Mouse (Mus musculus) heart, embryonic 12.5 days (tissue): ENCODE data around the gene Rpa1. TPM values are rescaled to one million over a fixed set of nuclear protein-coding genes. Genes with fewer than 3 reads are reported as not detected.

ENCODE experiments used
- ATAC-seq: fragments of 200-750 bp; cut with Nextera tagmentation; 2 replicates; pipeline ENCODE4 v1.8.0; 2017; ENCODE audit warnings: moderate TSS enrichment, moderate library complexity; ENCODE audit not compliant: insufficient number of reproducible peaks, low FRiP score
- H3K27ac ChIP-seq: fragments of 300-500 bp; sonication (generic); 2 replicates; pipeline ENCODE4 v1.5.1; 2016; ENCODE audit warnings: mild to moderate bottlenecking, moderate library complexity; ENCODE audit not compliant: poor library complexity, severe bottlenecking
- H3K27me3 ChIP-seq: fragments of 300-500 bp; sonication (generic); replicated peaks from 2 replicates; pipeline ENCODE4 v1.6.1; 2016; ENCODE audit warnings: mild to moderate bottlenecking, moderate library complexity
- H3K36me3 ChIP-seq: fragments of 300-500 bp; sonication (generic); 2 replicates; pipeline ENCODE4 v1.6.1; 2016; ENCODE audit warnings: mild to moderate bottlenecking, moderate library complexity
- H3K4me1 ChIP-seq: fragments of 300-500 bp; sonication (generic); replicated peaks from 2 replicates; pipeline ENCODE4 v1.6.1; 2016; ENCODE audit warnings: mild to moderate bottlenecking
- H3K4me2 ChIP-seq: fragments of 300-500 bp; sonication (generic); 2 replicates; pipeline ENCODE4 v1.6.1; 2016; ENCODE audit warnings: mild to moderate bottlenecking, moderate library complexity
- H3K4me3 ChIP-seq: fragments of 300-500 bp; sonication (generic); 2 replicates; pipeline ENCODE4 v1.5.1; 2016; ENCODE audit warnings: mild to moderate bottlenecking
- H3K9ac ChIP-seq: fragments of 300-500 bp; sonication (generic); 2 replicates; pipeline ENCODE4 v1.6.1; 2016; ENCODE audit warnings: mild to moderate bottlenecking, moderate library complexity
- H3K9me3 ChIP-seq: fragments of 300-500 bp; sonication (generic); replicated peaks from 2 replicates; pipeline ENCODE4 v1.6.1; 2016; ENCODE audit warnings: mild to moderate bottlenecking, moderate library complexity
- WGBS: fragments of 180-500 bp; shearing (Covaris S2); methylation state at CpG from one replicate; pipeline ENCODE4 v1.1.7; 2016; 5-methylcytosine and 5-hydroxymethylcytosine counted together
- polyA plus RNA-seq: library from polyadenylated mRNA; unstranded; fragments of >200 nt; fragmentation: Nextera tagmentation; extraction: Ambion mirVana; gene quantifications from 2 replicates; pipeline ENCODE4 v1.2.1, GENCODE M21; 2016

The Rpa1 gene
- polyA plus RNA-seq, 1 experiment from 2014 or later, result 122 TPM

- WGBS, result 55% methylated on average over 7 of the region's 7 CpGs
Measured at GRCm38 (mm10) chr11:75278115-75278514, 70.0 kb downstream of the Rpa1 start.

GRCm38 (mm10) chr11:75275035-75275434 is 73.1 kb downstream of the Rpa1 start:
- Histone ChIP-seq H3K36me3 (no peaks in the 10 kb centered on the region), H3K4me3 (no peak overlapping the region), H3K27me3 (no peaks in the 10 kb centered on the region), H3K9ac (0 out of 2 replicates have a peak overlapping the region, but pooled peaks have one; percentile 30), H3K4me2 (peak overlapping the region; percentile 27), H3K9me3 (no peaks in the 10 kb centered on the region), H3K27ac (peak overlapping the region; percentile 87), H3K4me1 (peaks cover 69% of the 10 kb centered on the region)
- peak; percentile 69 for ATAC-seq
- 13% methylated on average over 6 of the region's 6 CpGs for WGBS

More at GRCm38 (mm10) chr11:75278115-75278514, 70.0 kb downstream of the Rpa1 start:
- H3K4me2 ChIP-seq, result no peak overlapping the region
- peaks cover 76% of the 10 kb centered on the region for H3K4me1 ChIP-seq
- peaks cover 15% of the 10 kb centered on the region; the same call in 1 of the 2 replicates for H3K27me3 ChIP-seq
- 0 out of 2 replicates have a peak overlapping the region, but pooled peaks have one; percentile 22 for H3K9ac ChIP-seq
- no peak overlapping the region for H3K4me3 ChIP-seq
- ATAC-seq, result no peak
- no peak overlapping the region for H3K27ac ChIP-seq
- no peaks in the 10 kb centered on the region for H3K9me3 ChIP-seq
- H3K36me3 ChIP-seq, result no peaks in the 10 kb centered on the region

GRCm38 (mm10) chr11:75273466-75273865 is 74.7 kb downstream of the Rpa1 start:
- Histone ChIP-seq H3K27ac (no peak overlapping the region), H3K9me3 (no peaks in the 10 kb centered on the region), H3K4me2 (no peak overlapping the region), H3K27me3 (no peaks in the 10 kb centered on the region), H3K4me3 (no peak overlapping the region), H3K36me3 (no peaks in the 10 kb centered on the region), H3K9ac (peak overlapping the region; percentile 10), H3K4me1 (peaks cover 65% of the 10 kb centered on the region)
- no peak for ATAC-seq
- WGBS, result 45% methylated on average over 8 of the region's 8 CpGs

- ATAC-seq, result no peak
- H3K4me1 ChIP-seq, result peaks cover 76% of the 10 kb centered on the region
- WGBS, result 61% methylated on average over 7 of the region's 7 CpGs
- H3K9me3 ChIP-seq, result no peaks in the 10 kb centered on the region
- H3K27ac ChIP-seq, result no peak overlapping the region
- H3K9ac ChIP-seq, result no peak overlapping the region
- 0 out of 2 replicates have a peak, but pooled peaks cover 5% of the 10 kb centered on the region for H3K36me3 ChIP-seq
- H3K4me2 ChIP-seq, result no peak overlapping the region
- H3K4me3 ChIP-seq, result no peak overlapping the region
- no peaks in the 10 kb centered on the region for H3K27me3 ChIP-seq
Measured at GRCm38 (mm10) chr11:75270985-75271434, 77.1 kb downstream of the Rpa1 start.

- peaks cover 75% of the 10 kb centered on the region for H3K4me1 ChIP-seq
- H3K36me3 ChIP-seq, result peaks cover 7% of the 10 kb centered on the region; the same call in 1 of the 2 replicates
- H3K27ac ChIP-seq, result no peak overlapping the region
- no peak for ATAC-seq
- H3K4me3 ChIP-seq, result no peak overlapping the region
- H3K27me3 ChIP-seq, result no peaks in the 10 kb centered on the region
- no peaks in the 10 kb centered on the region for H3K9me3 ChIP-seq
- WGBS, result 49% methylated on average over 8 of the region's 8 CpGs
- no peak overlapping the region for H3K9ac ChIP-seq
- H3K4me2 ChIP-seq, result no peak overlapping the region
Measured at GRCm38 (mm10) chr11:75270276-75270984, 77.7 kb downstream of the Rpa1 start.

- 59% methylated on average over 4 of the region's 4 CpGs for WGBS
- Histone ChIP-seq H3K4me3 (no peak overlapping the region), H3K9ac (no peak overlapping the region), H3K4me2 (no peak overlapping the region), H3K9me3 (no peaks in the 10 kb centered on the region), H3K4me1 (peaks cover 75% of the 10 kb centered on the region), H3K27me3 (no peaks in the 10 kb centered on the region), H3K36me3 (peaks cover 8% of the 10 kb centered on the region; the same call in 1 of the 2 replicates), H3K27ac (peak overlapping the region; percentile 1; the same call in 1 of the 2 replicates)
- ATAC-seq, result no peak
Measured at GRCm38 (mm10) chr11:75269213-75269612, 78.9 kb downstream of the Rpa1 start.

- Histone ChIP-seq H3K4me1 (peaks cover 74% of the 10 kb centered on the region), H3K4me2 (no peak overlapping the region), H3K4me3 (no peak overlapping the region), H3K27me3 (no peaks in the 10 kb centered on the region), H3K9ac (no peak overlapping the region), H3K9me3 (no peaks in the 10 kb centered on the region), H3K36me3 (peaks cover 8% of the 10 kb centered on the region; the same call in 1 of the 2 replicates), H3K27ac (no peak overlapping the region)
- WGBS, result 40% methylated on average over 5 of the region's 5 CpGs
- no peak for ATAC-seq
Measured at GRCm38 (mm10) chr11:75268492-75268891, 79.6 kb downstream of the Rpa1 start.

GRCm38 (mm10) chr11:75267826-75268281 is 80.3 kb downstream of the Rpa1 start:
- peak overlapping the region; percentile 10; the same call in 1 of the 2 replicates for H3K9ac ChIP-seq
- peak overlapping the region; percentile 53 for H3K27ac ChIP-seq
- no peak for ATAC-seq

GRCm38 (mm10) chr11:75265545-75265944 is 82.6 kb downstream of the Rpa1 start:
- Histone ChIP-seq H3K27me3 (no peaks in the 10 kb centered on the region), H3K4me1 (peaks cover 75% of the 10 kb centered on the region), H3K27ac (no peak overlapping the region), H3K4me3 (no peak overlapping the region), H3K9ac (peak overlapping the region; percentile 29; the same call in 1 of the 2 replicates), H3K4me2 (no peak overlapping the region), H3K9me3 (no peaks in the 10 kb centered on the region), H3K36me3 (peaks cover 8% of the 10 kb centered on the region; the same call in 1 of the 2 replicates)
- no peak for ATAC-seq
- 64% methylated on average over 15 of the region's 15 CpGs for WGBS

More at GRCm38 (mm10) chr11:75267826-75268281, 80.3 kb downstream of the Rpa1 start:
- H3K9me3 ChIP-seq, result no peaks in the 10 kb centered on the region
- H3K4me2 ChIP-seq, result peak overlapping the region; percentile 1; the same call in 1 of the 2 replicates
- peaks cover 8% of the 10 kb centered on the region; the same call in 1 of the 2 replicates for H3K36me3 ChIP-seq
- H3K4me1 ChIP-seq, result peaks cover 75% of the 10 kb centered on the region
- H3K27me3 ChIP-seq, result no peaks in the 10 kb centered on the region
- H3K4me3 ChIP-seq, result no peak overlapping the region
- 42% methylated on average over 9 of the region's 9 CpGs for WGBS

- H3K4me3 ChIP-seq, result no peak overlapping the region
- no peak overlapping the region for H3K27ac ChIP-seq
- no peak overlapping the region for H3K9ac ChIP-seq
- no peaks in the 10 kb centered on the region for H3K27me3 ChIP-seq
- no peak overlapping the region for H3K4me2 ChIP-seq
- peaks cover 8% of the 10 kb centered on the region; the same call in 1 of the 2 replicates for H3K36me3 ChIP-seq
- no peaks in the 10 kb centered on the region for H3K9me3 ChIP-seq
- no peak for ATAC-seq
- 75% methylated on average over 6 of the region's 6 CpGs for WGBS
- H3K4me1 ChIP-seq, result peaks cover 75% of the 10 kb centered on the region
Measured at GRCm38 (mm10) chr11:75264550-75264949, 83.6 kb downstream of the Rpa1 start.

- Histone ChIP-seq H3K4me1 (peaks cover 70% of the 10 kb centered on the region), H3K9ac (no peak overlapping the region), H3K36me3 (peaks cover 8% of the 10 kb centered on the region; the same call in 1 of the 2 replicates), H3K27ac (no peak overlapping the region), H3K4me2 (no peak overlapping the region), H3K9me3 (no peaks in the 10 kb centered on the region), H3K4me3 (no peak overlapping the region), H3K27me3 (no peaks in the 10 kb centered on the region)
- WGBS, result 63% methylated on average over 6 of the region's 6 CpGs
- no peak for ATAC-seq
Measured at GRCm38 (mm10) chr11:75263964-75264312, 84.2 kb downstream of the Rpa1 start.
